Mouse (Mus musculus): ENCODE results near the gene Wdr66. TPM values are rescaled to one million over a fixed set of nuclear protein-coding genes. Genes with fewer than 3 reads are reported as not detected.

Gene Wdr66
- polyA plus RNA-seq, 1 experiment = 1.2 TPM

DNA sequence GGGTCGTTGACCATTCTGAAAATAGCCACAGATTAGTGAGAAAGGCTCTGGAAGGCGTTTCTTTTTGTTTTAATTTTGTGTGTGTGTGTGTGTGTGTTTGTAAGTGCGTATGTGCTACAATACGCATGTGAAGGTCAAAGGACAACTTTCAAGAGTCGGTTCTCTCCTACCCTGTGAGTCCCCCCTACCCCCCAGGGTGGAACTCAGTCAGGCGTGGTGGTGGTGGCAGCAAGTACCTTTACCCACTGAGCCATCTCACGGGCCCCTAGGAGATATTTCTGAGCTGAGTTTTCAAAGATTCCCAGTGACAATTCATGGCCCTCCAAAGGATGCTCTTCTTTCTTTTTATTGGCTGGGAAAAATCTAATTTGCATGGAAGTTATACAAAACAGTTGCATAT lies 45.9 kb downstream of the Wdr66 start:
- WGBS = 76% methylated on average over 7 of the region's 7 CpGs
- TF ChIP-seq CTCF (IDR thresholded peaks at IDR 0.05; ENCODE audit: control insufficient read depth, insufficient read depth, low read length) (no peak), POLR2A (IDR thresholded peaks at IDR 0.05; ENCODE audit: borderline replicate concordance, control insufficient read depth, low read depth, low read length) (no peak)
- Histone ChIP-seq H3K4me1 (ENCODE audit: control insufficient read depth, insufficient read depth, low read length) (peaks cover 2% of the 10 kb centered on the region), H3K4me3 (replicated peaks; ENCODE audit: control insufficient read depth, low read depth, low read length) (no peak overlapping the region), H3K27ac (ENCODE audit: control insufficient read depth, insufficient read depth, low read depth, low read length, poor library complexity) (no peak overlapping the region)

DNA sequence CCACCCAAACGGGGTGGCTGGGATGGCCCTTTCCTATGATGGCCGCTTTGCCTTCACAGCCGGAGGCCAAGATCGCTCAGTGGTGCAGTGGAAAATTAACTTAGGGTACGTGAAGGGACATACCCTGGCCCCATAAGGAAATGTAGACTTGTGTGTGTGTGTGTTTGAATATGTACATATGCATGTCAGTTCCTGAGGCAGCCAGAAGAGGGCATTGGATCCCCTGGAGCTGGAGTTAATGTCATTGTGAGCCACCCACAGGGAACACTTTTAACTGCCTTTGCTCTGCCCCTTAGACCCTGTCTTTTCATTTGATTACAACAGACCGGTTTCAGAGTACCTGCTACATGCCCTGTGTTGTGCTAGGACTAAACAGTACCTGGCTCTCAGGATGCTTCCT lies 46.6 kb downstream of the Wdr66 start:
- Histone ChIP-seq H3K27ac (ENCODE audit: control insufficient read depth, insufficient read depth, low read depth, low read length, poor library complexity) (no peak overlapping the region), H3K4me3 (replicated peaks; ENCODE audit: control insufficient read depth, low read depth, low read length) (no peak overlapping the region), H3K4me1 (ENCODE audit: control insufficient read depth, insufficient read depth, low read length) (peaks cover 2% of the 10 kb centered on the region)
- TF ChIP-seq POLR2A (IDR thresholded peaks at IDR 0.05; ENCODE audit: borderline replicate concordance, control insufficient read depth, low read depth, low read length) = no peak
- TF ChIP-seq CTCF (IDR thresholded peaks at IDR 0.05; ENCODE audit: control insufficient read depth, insufficient read depth, low read length) = peak; percentile 45
- WGBS = 87% methylated on average over 6 of the region's 6 CpGs

DNA sequence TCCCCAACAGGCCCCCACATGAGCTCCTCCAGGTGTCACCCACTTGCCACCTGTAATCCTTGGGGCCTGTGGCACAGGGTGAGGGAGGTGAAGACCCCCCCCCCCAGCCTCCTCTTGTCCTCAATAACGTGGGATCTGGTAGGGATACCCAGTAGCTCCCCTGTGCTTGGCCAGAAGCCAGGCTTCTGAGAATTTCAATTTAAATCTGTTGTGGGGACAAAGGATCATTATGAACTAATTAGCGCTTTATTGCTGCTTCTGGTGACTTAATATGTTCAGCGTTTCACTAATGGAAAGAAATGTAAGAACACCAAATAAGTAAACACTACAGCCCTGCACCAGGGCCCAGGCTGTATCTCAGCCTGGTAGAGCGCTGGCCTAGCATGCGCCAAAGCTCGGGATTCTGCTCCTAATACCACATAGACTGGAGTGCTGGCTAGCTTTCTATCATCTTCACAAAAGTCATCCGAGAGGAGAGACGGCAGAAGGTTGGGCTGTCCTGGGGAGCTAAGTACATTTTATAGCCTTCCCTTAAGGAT lies 48.7 kb downstream of the Wdr66 start:
- WGBS = 86% methylated on average over 8 of the region's 8 CpGs
- no peak overlapping the region for H3K27ac ChIP-seq (ENCODE audit: control insufficient read depth, insufficient read depth, low read depth, low read length, poor library complexity)

DNA sequence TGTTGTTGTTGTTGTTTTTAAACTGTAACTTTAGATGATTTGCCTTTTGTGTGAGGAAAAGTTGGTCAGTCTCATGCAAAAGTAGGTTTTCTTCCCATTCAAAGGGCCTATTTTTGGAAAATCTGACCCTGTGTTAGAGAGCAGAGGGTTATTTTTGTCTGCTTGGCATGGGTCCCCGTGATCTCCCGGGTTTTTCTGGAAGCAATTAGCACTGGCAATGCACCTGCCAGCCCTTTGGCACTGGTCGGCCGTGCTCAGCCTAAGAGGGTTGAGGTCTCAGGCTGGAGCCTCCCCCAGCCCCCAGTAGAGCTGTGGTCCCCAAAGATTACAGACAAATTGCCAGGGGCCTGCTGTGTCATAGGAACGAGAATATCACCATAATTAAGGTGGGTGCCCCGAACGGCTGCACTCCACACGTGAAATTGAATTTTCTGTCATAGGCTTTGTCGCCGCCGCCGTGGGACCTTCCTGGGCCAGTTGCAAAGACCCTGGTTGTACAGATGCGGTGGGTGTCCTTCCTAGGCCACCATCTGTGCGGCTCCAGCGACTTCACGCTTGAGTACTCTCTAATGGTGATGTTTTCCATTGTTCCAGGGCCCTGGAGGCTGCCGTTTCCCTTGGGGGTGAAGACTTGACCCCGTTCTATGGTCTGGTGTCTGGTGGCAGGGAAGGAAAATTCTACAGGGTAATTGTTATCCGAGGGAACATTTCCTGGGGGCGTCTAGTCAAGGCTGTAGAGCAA lies 50.0 kb downstream of the Wdr66 start:
- 81% methylated on average over 20 of the region's 20 CpGs for WGBS
- Histone ChIP-seq H3K4me3 (replicated peaks; ENCODE audit: control insufficient read depth, low read depth, low read length) (no peak overlapping the region), H3K4me1 (ENCODE audit: control insufficient read depth, insufficient read depth, low read length) (peaks cover 2% of the 10 kb centered on the region), H3K27ac (ENCODE audit: control insufficient read depth, insufficient read depth, low read depth, low read length, poor library complexity) (no peak overlapping the region)
- TF ChIP-seq CTCF (IDR thresholded peaks at IDR 0.05; ENCODE audit: control insufficient read depth, insufficient read depth, low read length) (no peak), POLR2A (IDR thresholded peaks at IDR 0.05; ENCODE audit: borderline replicate concordance, control insufficient read depth, low read depth, low read length) (no peak)

More for the DNA sequence above, 48.7 kb downstream of the Wdr66 start:
- no peak for TF ChIP-seq POLR2A (IDR thresholded peaks at IDR 0.05; ENCODE audit: borderline replicate concordance, control insufficient read depth, low read depth, low read length)
- TF ChIP-seq CTCF (IDR thresholded peaks at IDR 0.05; ENCODE audit: control insufficient read depth, insufficient read depth, low read length) = no peak
- peaks cover 2% of the 10 kb centered on the region for H3K4me1 ChIP-seq (ENCODE audit: control insufficient read depth, insufficient read depth, low read length)
- H3K4me3 ChIP-seq (replicated peaks; ENCODE audit: control insufficient read depth, low read depth, low read length) = no peak overlapping the region

DNA sequence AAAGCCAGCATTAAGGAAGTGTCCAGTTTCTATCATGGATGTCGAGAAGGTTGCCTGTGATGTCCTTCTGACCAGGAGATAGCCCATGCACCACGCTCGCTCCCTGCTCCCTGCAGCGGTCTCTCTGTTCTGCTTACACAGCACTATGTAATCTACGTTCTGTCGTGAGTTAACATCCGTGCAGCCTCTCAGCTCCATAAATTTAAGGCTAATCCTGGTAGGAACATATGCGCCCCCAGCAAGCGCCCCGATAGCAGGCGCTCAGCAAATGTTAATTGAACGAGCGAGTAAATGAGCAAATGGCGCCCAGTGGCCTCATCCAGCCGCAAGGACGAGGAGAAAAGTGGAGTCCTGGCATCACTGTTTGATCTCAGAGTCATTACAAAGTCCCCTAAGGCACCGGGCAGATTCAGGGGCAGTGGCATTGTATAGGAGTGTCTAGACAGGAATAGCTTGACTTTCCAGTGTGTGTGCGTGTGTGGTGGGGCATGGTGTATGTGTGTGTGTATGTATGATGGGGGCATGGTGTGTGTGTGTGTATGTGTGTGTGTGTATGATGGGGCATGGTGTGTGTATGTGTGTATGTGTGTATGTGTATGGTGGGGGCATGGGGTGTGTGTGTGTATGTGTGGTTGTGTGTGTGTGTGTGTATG lies 55.9 kb downstream of the Wdr66 start:
- WGBS = 86% methylated on average over 18 of the region's 18 CpGs
- no peak overlapping the region for H3K4me3 ChIP-seq (replicated peaks; ENCODE audit: control insufficient read depth, low read depth, low read length)
- no peaks in the 10 kb centered on the region; the same call in 1 of the 2 replicates for H3K4me1 ChIP-seq (ENCODE audit: control insufficient read depth, insufficient read depth, low read length)
- no peak overlapping the region for H3K27ac ChIP-seq (ENCODE audit: control insufficient read depth, insufficient read depth, low read depth, low read length, poor library complexity)
- no peak for TF ChIP-seq POLR2A (IDR thresholded peaks at IDR 0.05; ENCODE audit: borderline replicate concordance, control insufficient read depth, low read depth, low read length)
- TF ChIP-seq CTCF (IDR thresholded peaks at IDR 0.05; ENCODE audit: control insufficient read depth, insufficient read depth, low read length) = no peak

DNA sequence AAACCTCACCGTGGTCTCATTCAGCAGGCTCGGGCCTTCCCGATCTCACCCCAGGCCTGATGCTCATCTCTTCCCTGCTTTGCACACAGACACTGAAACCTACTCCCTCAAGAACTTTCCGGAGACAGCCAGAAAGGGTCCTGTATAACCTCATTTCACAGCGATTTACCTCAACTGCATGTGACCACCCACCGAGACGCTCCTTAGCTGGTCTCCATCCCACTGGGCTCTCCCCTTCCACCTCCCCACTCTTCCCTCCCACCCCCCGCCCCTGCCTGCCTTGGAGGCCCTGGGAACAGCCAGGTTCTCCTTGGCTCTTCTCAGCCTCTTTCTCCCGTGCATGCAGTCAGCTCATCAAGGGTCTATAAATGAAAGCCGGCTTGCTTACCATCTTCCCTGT lies 57.9 kb downstream of the Wdr66 start:
- no peak overlapping the region for H3K27ac ChIP-seq (ENCODE audit: control insufficient read depth, insufficient read depth, low read depth, low read length, poor library complexity)
- H3K4me3 ChIP-seq (replicated peaks; ENCODE audit: control insufficient read depth, low read depth, low read length) = no peak overlapping the region
- H3K4me1 ChIP-seq (ENCODE audit: control insufficient read depth, insufficient read depth, low read length) = no peaks in the 10 kb centered on the region; the same call in 1 of the 2 replicates
- WGBS = 81% methylated on average over 10 of the region's 10 CpGs
- TF ChIP-seq POLR2A (IDR thresholded peaks at IDR 0.05; ENCODE audit: borderline replicate concordance, control insufficient read depth, low read depth, low read length) (no peak), CTCF (IDR thresholded peaks at IDR 0.05; ENCODE audit: control insufficient read depth, insufficient read depth, low read length) (no peak)

DNA sequence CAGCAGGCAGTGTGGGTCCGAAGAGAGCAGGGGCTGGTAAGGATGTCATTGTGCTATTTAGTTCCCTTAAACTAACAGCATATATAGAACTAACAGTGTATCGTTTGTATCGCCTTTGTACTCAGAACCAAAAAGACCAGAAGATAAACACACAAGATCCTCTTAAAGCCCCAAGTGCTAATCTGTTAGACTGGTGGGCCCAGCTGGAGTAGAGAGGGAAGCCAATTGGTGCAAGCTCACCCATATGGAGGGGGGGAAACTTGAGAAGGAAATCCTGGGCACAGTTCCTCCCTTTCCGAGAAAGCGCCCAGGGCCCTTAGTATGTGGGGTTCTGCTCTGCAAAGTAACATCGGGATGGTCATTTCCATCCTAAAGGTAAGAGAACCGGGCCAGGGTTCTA lies 58.3 kb downstream of the Wdr66 start:
- 81% methylated on average over 7 of the region's 7 CpGs for WGBS
- H3K4me1 ChIP-seq (ENCODE audit: control insufficient read depth, insufficient read depth, low read length) = no peaks in the 10 kb centered on the region; the same call in 1 of the 2 replicates
- H3K27ac ChIP-seq (ENCODE audit: control insufficient read depth, insufficient read depth, low read depth, low read length, poor library complexity) = no peak overlapping the region
- no peak overlapping the region for H3K4me3 ChIP-seq (replicated peaks; ENCODE audit: control insufficient read depth, low read depth, low read length)
- TF ChIP-seq POLR2A (IDR thresholded peaks at IDR 0.05; ENCODE audit: borderline replicate concordance, control insufficient read depth, low read depth, low read length) (no peak), CTCF (IDR thresholded peaks at IDR 0.05; ENCODE audit: control insufficient read depth, insufficient read depth, low read length) (no peak)

DNA sequence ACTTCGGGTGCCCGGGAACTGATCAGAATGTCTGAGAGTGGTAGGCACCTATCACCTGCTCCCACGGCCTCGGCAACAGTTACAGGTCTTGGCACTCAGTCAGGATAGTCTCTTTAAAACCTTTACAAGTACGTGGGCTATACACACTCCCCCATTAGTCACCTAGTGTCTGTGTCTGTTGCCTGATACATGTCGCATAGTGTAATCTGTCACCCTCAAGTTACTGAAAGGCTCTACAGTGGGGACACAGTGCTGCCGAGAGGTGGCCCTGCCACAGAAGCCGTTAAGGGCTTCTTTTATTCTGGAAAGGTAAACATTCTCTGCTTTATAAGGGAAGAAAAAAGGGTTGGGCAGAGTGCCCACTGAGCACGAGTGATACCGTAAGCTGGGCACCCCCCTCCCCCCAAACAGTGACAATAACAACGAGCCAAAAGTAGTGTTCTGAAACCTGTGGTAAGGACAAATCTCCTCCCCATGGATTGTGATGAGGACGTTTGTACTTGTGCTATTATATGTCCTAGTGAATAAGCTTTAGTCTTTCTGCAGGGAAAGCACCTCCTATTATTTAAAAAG lies 61.2 kb downstream of the Wdr66 start:
- 63% methylated on average over 12 of the region's 12 CpGs for WGBS
- no peaks in the 10 kb centered on the region; the same call in 1 of the 2 replicates for H3K4me1 ChIP-seq (ENCODE audit: control insufficient read depth, insufficient read depth, low read length)
- H3K4me3 ChIP-seq (replicated peaks; ENCODE audit: control insufficient read depth, low read depth, low read length) = no peak overlapping the region
- TF ChIP-seq POLR2A (IDR thresholded peaks at IDR 0.05; ENCODE audit: borderline replicate concordance, control insufficient read depth, low read depth, low read length) (no peak), CTCF (IDR thresholded peaks at IDR 0.05; ENCODE audit: control insufficient read depth, insufficient read depth, low read length) (no peak)
- H3K27ac ChIP-seq (ENCODE audit: control insufficient read depth, insufficient read depth, low read depth, low read length, poor library complexity) = peak overlapping the region; percentile 32; the same call in 1 of the 2 replicates

Measured in bone marrow, adult 2 months (tissue).